Mouse (Mus musculus) G1E-ER4 (cell line): ENCODE data around the gene Dazl. TPM values are rescaled to one million over a fixed set of nuclear protein-coding genes. Genes with fewer than 3 reads are reported as not detected.

Experiments used
- GATA1 ChIP-seq: IDR thresholded peaks from one replicate; pipeline ENCODE4 v1.8.0; 2012; ENCODE audit warnings: low read length, inconsistent platforms
- polyA plus RNA-seq: library from polyadenylated mRNA; stranded (reverse); fragments of >175 nt; gene quantifications from 2 replicates; pipeline ENCODE4 v1.2.3, GENCODE M21; 2012

Gene Dazl
- polyA plus RNA-seq, 1 experiment, result not detected

GRCm38 (mm10) chr17:50233956-50234355 lies 59.5 kb downstream of the Dazl start:
- no peak for TF ChIP-seq GATA1

- no peak for TF ChIP-seq GATA1
Observed at GRCm38 (mm10) chr17:50232821-50233220, 60.6 kb downstream of the Dazl start.

- TF ChIP-seq GATA1, result no peak
Observed at GRCm38 (mm10) chr17:50231206-50231605, 62.2 kb downstream of the Dazl start.

GRCm38 (mm10) chr17:50229534-50229933 lies 63.9 kb downstream of the Dazl start:
- TF ChIP-seq GATA1, result no peak

Other genes starting within 250 kb of the Dazl start
- not detected in 2 replicates for gene Rftn1, start 103.0 kb downstream of the Dazl start, polyA plus RNA-seq
- gene Plcl2, start 215.8 kb upstream of the Dazl start, polyA plus RNA-seq, result not detected in 2 replicates